Mouse (Mus musculus): Measurements from ENCODE around the gene Pde4a.

- TF ChIP-seq MYOG (IDR thresholded peaks at IDR 0.05; ENCODE audit: control insufficient read depth, extremely low read depth, insufficient read length) (no peak), CTCF (IDR thresholded peaks at IDR 0.05; ENCODE audit: control insufficient read depth, insufficient read depth, insufficient read length) (no peak), MYOD1 (IDR thresholded peaks at IDR 0.05; ENCODE audit: control insufficient read depth, insufficient read length, low read depth) (no peak), USF1 (IDR thresholded peaks at IDR 0.05; ENCODE audit: low read depth) (no peak), FOSL1 (IDR thresholded peaks at IDR 0.05; ENCODE audit: insufficient read depth, low read length, poor library complexity, severe bottlenecking) (no peak), CEBPB (IDR thresholded peaks at IDR 0.05; ENCODE audit: low read depth) (no peak), MAX (IDR thresholded peaks at IDR 0.05) (no peak)
Measured at GRCm38 (mm10) chr9:21153833-21154232, 11.7 kb upstream of the Pde4a start.

Measured in C2C12 (cell line).